Mouse (Mus musculus) left cerebral cortex, adult 9 months (tissue): ENCODE measurements around the gene Cd247.

Experiments used
- DNase-seq, 2 experiments: peaks; one replicate each; pipeline ENCODE4 v3.0.0; 2022; ENCODE audit warnings: low spot score in 2 of 2

The Cd247 gene

DNA sequence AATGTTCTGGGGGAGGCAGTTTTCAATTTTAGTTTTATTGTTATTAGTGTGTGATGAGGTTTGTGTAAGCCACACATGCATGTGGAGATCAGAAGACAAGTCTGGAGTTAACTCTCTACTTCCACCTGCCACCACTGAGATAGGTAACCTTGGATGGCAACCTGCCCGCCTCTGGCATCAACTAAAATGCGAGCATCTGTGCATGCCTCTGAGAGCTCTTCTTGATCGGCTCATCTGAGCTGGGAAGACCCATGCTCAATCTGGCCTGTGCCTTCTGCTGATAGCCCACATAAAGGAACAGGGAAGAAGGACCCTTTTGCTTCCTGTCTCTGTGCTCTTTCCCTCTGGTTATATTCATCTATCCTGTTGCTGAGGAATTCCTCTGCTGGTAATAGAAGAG lies 121.0 kb downstream of the Cd247 start:
- DNase-seq: no peak

DNA sequence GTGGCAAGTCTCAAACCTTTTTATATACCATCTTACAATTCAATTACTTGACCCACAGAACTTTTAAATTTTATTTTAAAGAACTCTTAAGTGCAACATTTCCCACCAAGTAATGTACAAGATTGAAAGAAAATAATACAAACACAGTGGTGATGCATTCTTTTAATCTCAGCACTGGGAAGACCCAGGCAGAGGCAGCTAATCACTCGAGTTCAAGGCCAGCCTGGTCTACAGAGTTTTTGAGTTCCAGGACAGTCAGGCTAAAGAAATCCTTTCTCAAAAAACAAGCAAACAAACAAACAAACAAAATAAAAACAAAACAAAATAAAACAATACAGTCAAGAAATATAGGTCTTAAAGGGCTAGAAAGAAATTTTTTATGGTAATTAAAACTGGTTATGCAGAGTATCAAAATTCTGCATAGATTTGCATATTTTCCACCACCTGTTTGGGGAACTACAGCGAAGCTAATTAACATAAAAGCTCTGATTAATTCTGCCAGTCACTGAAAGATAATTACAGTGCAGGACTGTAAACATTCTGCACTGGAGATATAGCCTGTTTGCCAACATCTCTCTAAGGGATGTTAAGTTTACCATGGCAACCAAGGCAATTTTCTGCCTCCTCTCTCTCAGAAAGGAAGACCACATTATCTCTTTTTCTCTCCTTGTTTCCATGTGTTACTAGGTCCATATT lies 125.4 kb downstream of the Cd247 start:
- DNase-seq: no peak

GRCm38 (mm10) chr1:165914416-165914801 lies 125.9 kb downstream of the Cd247 start:
- DNase-seq: no peak

DNA sequence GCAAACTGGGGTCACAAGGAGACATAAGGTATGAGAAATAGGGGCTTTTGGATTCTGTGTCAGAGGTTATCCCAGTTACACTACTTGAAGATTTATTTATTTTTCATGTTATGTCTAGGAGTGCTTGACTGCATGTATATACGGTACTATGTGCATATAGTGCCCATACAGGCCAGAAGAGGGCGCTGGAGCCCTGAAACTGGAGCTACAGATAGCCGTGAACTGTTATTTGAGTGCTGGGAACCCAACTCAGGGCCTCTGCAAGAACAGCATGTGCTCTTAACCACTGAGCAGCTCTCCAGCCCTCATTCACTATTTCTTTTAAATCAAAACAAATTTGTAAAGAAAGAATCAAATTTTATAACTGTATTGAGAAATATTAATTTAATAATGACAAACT lies 132.5 kb downstream of the Cd247 start:
- no peak for DNase-seq

- DNase-seq: no peak
Observed at GRCm38 (mm10) chr1:165922488-165922887, 134.0 kb downstream of the Cd247 start.

- no peak for DNase-seq
Observed at GRCm38 (mm10) chr1:165925207-165925606, 136.7 kb downstream of the Cd247 start.
